Mouse (Mus musculus): ENCODE measurements at regions not wholly inside any gene's neighbourhood (a gene's known extent, or its start where the extent isn't known, plus 50 kb on each side); places are given as distances from the start of the nearest gene placed in this dataset.
"Not testable (repeated sequence)": the region's sequence is repeated elsewhere in the genome, so short reads cannot be mapped to it uniquely, and the experiment has no call there.

DNA sequence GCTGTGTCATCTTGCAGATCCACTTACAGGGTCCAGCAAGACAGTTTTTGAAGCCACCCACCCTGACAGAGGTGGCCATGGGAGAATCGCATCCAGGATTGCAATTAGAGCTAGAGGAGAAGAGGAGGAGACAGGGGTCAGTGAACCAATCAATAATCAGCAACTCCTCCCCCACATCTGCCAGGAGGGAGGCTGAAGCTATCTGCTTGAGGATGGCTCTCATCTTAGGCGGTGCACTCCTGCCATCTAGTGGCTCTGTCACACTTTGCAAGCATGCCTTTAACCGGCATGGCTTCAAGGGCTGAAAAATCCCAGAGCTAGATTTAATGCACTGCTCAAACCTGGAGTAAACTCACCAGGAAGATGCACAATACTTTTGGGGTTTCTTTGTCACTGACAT is 1425.9 kb upstream of the Gm7489 start:
- WGBS, result 0% methylated on average over 3 of the region's 3 CpGs
- DNase-seq (peak; percentile 94), ATAC-seq (peak; percentile 94)
- Histone ChIP-seq H3K27ac (ENCODE audit: low read depth, low read length) (no peak overlapping the region), H3K9me3 (ENCODE audit: low read length) (no peaks in the 10 kb centered on the region), H3K4me3 (ENCODE audit: low read depth, low read length) (no peak overlapping the region), H3K27me3 (ENCODE audit: insufficient read depth, low read length) (no peaks in the 10 kb centered on the region), H3K36me3 (ENCODE audit: insufficient read depth) (no peaks in the 10 kb centered on the region), H3K4me2 (ENCODE audit: low read depth) (no peak overlapping the region), H3K9ac (no peak overlapping the region), H3K4me1 (ENCODE audit: insufficient read depth) (no peaks in the 10 kb centered on the region)
- peak; percentile 98 for TF ChIP-seq CTCF (IDR thresholded peaks at IDR 0.05; ENCODE audit: low read depth)

DNA sequence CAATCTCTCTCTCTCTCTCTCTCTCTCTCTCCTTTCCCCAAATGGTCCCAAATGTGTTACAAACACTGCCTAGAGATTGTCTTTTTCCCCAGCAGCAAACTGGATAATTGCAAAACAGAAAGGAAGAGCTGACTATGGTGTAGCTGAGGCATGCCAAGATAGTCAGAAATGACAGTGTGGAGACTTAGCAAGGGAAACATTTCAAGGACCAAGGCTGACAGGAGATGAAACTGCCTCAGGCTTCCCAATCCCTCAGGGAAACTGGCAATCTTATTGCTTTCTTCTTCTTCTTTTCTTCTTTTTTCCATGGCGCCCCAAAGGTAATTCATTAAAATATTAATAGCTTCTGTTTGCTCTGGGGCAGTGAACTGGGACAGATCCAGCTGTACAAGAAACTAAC is 1425.4 kb upstream of the Gm7489 start:
- WGBS, result 42% methylated on average over 1 of the region's 1 CpGs
- Histone ChIP-seq H3K27ac (ENCODE audit: low read depth, low read length) (no peak overlapping the region), H3K9me3 (ENCODE audit: low read length) (no peaks in the 10 kb centered on the region), H3K9ac (no peak overlapping the region), H3K36me3 (ENCODE audit: insufficient read depth) (no peaks in the 10 kb centered on the region), H3K27me3 (ENCODE audit: insufficient read depth, low read length) (no peaks in the 10 kb centered on the region), H3K4me1 (ENCODE audit: insufficient read depth) (no peaks in the 10 kb centered on the region), H3K4me2 (ENCODE audit: low read depth) (no peak overlapping the region), H3K4me3 (ENCODE audit: low read depth, low read length) (no peak overlapping the region)
- no peak for TF ChIP-seq CTCF (IDR thresholded peaks at IDR 0.05; ENCODE audit: low read depth)
- no peak for DNase-seq
- no peak for ATAC-seq

DNA sequence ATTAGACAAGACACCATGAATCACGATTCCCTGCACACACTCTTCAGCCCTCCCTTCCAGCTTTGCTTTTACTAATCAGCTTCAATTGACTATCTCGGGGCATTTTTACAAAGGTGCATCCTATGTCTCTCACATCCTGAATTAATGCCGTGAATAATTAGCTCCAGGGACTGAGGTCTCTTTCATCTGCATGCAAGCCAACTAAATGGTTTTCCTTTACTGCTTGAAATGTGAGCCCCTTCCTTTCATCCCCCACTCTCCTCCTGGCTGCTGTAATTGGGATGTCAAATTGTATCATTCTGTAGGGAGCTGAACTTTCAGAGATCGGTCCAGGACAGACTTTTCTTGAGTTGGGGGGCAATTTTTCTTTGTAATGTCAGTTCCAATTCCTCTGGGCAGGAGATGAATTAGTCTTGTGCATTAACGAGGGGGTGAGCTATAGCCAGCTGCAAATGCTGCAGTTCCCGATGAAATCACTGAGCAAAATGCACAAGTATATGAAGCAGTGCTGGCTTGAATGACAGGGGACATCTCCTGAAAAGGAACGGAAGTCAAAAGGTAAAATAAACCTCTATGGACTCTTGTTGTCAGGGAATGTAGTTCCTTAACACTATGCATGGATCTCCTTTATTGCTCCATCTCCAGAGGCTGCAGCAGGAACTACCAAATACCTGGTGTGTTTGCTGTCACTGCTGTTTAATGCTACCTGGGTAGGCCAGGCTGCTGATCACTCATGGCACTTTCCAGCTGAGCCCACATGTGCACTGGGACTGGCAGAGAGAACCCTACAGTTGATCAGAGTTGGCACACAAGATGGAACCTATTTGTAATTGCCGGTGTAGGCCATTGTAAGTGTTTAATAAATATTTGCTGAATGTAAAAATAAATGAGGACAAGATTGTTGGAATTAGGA is 1420.2 kb upstream of the Gm7489 start:
- no peak for DNase-seq

DNA sequence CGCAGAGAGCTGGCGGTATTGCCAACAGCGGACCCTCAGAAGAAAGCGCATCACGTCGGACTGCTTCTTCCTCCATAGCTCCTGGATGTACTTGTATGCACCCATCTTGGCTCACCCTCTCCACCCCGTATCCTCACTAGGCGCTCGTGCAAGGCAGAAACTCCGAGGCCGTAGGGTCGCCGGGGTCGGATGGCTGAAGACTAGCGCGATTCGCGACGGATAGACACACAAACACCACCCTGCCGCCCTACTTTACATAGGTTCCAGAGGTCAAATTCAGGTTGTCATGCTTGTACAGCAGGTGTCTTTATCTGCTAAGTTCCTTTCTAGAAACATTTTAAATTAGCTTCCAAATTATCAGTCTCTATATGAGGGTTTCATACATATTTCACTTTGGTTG is 1406.6 kb upstream of the Gm7489 start:
- H3K4me2 ChIP-seq (ENCODE audit: low read depth); H3K9me3 ChIP-seq (ENCODE audit: low read length); H3K27me3 ChIP-seq (ENCODE audit: insufficient read depth, low read length); H3K27ac ChIP-seq (ENCODE audit: low read depth, low read length); H3K9ac ChIP-seq; H3K4me3 ChIP-seq (ENCODE audit: low read depth, low read length); DNase-seq; H3K4me1 ChIP-seq (ENCODE audit: insufficient read depth); ATAC-seq; H3K36me3 ChIP-seq (ENCODE audit: insufficient read depth): not testable (repeated sequence)
- 96% methylated on average over 14 of the region's 20 CpGs for WGBS

More for the DNA sequence above, 1420.2 kb upstream of the Gm7489 start:
- no peaks in the 10 kb centered on the region for H3K4me1 ChIP-seq (ENCODE audit: insufficient read depth)
- H3K4me3 ChIP-seq (ENCODE audit: low read depth, low read length), result no peak overlapping the region
- 11% methylated on average over 8 of the region's 8 CpGs for WGBS
- no peak overlapping the region for H3K4me2 ChIP-seq (ENCODE audit: low read depth)
- H3K9me3 ChIP-seq (ENCODE audit: low read length), result no peaks in the 10 kb centered on the region
- no peak overlapping the region for H3K27ac ChIP-seq (ENCODE audit: low read depth, low read length)
- no peak; the same call in 1 of the 2 replicates for ATAC-seq
- TF ChIP-seq CTCF (IDR thresholded peaks at IDR 0.05; ENCODE audit: low read depth), result no peak
- no peaks in the 10 kb centered on the region for H3K36me3 ChIP-seq (ENCODE audit: insufficient read depth)
- H3K27me3 ChIP-seq (ENCODE audit: insufficient read depth, low read length), result no peaks in the 10 kb centered on the region
- H3K9ac ChIP-seq, result no peak overlapping the region

DNA sequence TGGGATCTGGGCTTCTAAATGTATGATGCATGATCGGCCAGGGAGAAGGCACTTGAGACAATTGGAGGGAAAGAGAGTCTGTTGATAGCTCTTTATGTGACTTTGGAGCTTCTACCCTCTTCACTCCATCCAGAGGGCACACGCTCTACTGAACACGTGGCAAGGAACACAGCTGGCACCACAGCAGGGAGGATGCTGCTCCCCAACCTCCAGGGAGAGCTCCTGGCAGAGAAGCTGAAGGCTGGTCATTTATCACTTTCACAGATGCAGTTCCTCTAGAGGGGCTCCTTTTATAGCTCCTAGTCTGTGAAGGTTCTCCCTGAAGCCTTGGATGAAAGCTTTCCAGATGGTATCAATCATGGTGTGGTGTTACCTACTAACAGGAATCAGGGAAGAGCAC is 1403.9 kb upstream of the Gm7489 start:
- 72% methylated on average over 3 of the region's 3 CpGs for WGBS
- H3K9me3 ChIP-seq (ENCODE audit: low read length), result no peaks in the 10 kb centered on the region
- no peaks in the 10 kb centered on the region for H3K4me1 ChIP-seq (ENCODE audit: insufficient read depth)
- DNase-seq, result no peak
- TF ChIP-seq CTCF (IDR thresholded peaks at IDR 0.05; ENCODE audit: low read depth), result no peak
- H3K4me2 ChIP-seq (ENCODE audit: low read depth), result no peak overlapping the region
- no peak overlapping the region for H3K4me3 ChIP-seq (ENCODE audit: low read depth, low read length)
- no peak for ATAC-seq
- no peaks in the 10 kb centered on the region for H3K36me3 ChIP-seq (ENCODE audit: insufficient read depth)
- H3K9ac ChIP-seq, result no peak overlapping the region
- no peaks in the 10 kb centered on the region for H3K27me3 ChIP-seq (ENCODE audit: insufficient read depth, low read length)
- no peak overlapping the region for H3K27ac ChIP-seq (ENCODE audit: low read depth, low read length)

DNA sequence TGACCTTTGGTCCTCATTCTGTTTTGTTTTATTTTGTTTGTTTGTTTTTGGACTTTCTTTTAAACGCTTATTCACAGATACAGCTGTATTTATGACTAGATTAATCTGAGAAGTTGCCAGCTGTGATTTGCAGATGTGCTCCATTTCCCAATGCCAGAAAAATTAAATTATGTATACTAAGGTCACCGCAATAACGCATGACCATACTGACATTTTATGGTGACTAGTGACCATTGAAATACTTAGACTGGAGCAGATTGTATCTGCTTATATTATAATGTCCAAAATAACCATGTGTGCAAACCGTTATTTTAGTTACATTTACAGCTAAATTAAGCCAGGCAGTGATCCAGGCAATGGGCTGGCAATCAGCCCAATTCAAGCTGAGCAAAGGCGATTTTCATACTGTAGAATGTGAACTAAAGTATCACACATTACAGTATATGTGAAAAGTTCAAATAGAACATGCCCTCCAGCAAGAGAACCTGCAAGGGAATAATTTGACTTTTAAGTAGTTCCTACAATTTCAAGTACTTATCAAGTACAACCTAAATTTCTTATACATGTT is 1401.0 kb upstream of the Gm7489 start:
- WGBS, result 63% methylated on average over 5 of the region's 5 CpGs
- Histone ChIP-seq H3K4me1 (ENCODE audit: insufficient read depth) (no peaks in the 10 kb centered on the region), H3K4me3 (ENCODE audit: low read depth, low read length) (no peak overlapping the region), H3K9me3 (ENCODE audit: low read length) (no peaks in the 10 kb centered on the region), H3K9ac (no peak overlapping the region), H3K27me3 (ENCODE audit: insufficient read depth, low read length) (no peaks in the 10 kb centered on the region), H3K27ac (ENCODE audit: low read depth, low read length) (no peak overlapping the region), H3K36me3 (ENCODE audit: insufficient read depth) (no peaks in the 10 kb centered on the region), H3K4me2 (ENCODE audit: low read depth) (no peak overlapping the region)
- TF ChIP-seq CTCF (IDR thresholded peaks at IDR 0.05; ENCODE audit: low read depth), result no peak
- DNase-seq (no peak), ATAC-seq (no peak)

DNA sequence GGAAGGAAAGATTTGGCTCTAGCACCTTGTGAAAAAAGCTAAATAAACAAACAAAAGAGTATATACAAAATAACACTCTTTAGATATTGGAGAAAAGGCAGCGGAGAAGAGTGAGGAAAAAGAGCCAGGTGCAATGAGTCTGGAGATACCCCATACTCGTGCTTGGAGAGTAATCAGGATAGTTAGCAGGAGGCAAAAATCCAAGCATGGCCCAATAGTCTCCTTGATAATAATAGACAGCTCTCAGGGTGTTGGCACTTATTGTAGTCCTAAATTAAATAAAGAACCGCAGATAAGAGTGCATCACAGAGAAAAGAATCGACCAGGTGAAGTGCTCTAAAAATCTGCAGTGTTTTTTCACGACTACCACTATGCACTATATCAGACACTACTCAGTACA is 1400.4 kb upstream of the Gm7489 start:
- DNase-seq (no peak), ATAC-seq (no peak)
- Histone ChIP-seq H3K27me3 (ENCODE audit: insufficient read depth, low read length) (no peaks in the 10 kb centered on the region), H3K4me2 (ENCODE audit: low read depth) (no peak overlapping the region), H3K27ac (ENCODE audit: low read depth, low read length) (no peak overlapping the region), H3K36me3 (ENCODE audit: insufficient read depth) (no peaks in the 10 kb centered on the region), H3K9me3 (ENCODE audit: low read length) (no peaks in the 10 kb centered on the region), H3K4me1 (ENCODE audit: insufficient read depth) (no peaks in the 10 kb centered on the region), H3K4me3 (ENCODE audit: low read depth, low read length) (no peak overlapping the region), H3K9ac (no peak overlapping the region)
- WGBS, result 80% methylated on average over 5 of the region's 5 CpGs
- no peak for TF ChIP-seq CTCF (IDR thresholded peaks at IDR 0.05; ENCODE audit: low read depth)
